Mouse (Mus musculus): ENCODE data around the gene Trabd.

Trabd gene

DNA sequence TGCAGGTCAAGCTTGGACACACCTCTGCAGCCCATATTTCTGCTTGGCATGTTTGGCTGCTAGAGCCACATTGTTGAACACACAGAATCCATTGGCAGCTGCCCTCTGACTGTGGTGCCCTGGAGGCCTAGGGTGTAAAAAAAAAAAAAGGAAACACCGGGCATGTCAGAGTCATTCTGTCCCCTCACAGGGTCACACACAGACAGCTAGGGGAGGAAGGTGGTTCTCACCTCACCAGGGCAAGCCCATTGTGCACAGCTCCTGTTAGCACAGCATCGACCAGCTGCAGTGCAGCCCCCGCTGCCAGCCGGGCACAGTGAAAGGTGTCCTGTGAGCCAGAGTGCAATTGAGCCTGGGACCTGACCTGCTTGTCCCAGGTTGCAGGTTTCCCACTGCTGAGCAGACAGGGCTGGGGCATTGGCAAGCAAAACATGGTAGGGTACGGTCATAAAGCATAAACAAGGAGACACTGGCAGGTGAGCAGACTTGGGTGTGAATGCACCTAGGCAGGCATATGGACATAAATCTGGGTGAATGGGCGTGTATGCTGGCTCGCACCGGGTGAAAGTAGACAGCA is 52.5 kb downstream of the Trabd start:
- DNase-seq: no peak

GRCm38 (mm10) chr15:89128382-89129350 is 53.7 kb downstream of the Trabd start, which contains the start of gene Hdac10:
Gene Hdac10 (minus strand): TSS chr15:89128700.
- DNase-seq: peak; percentile 85 to 88

- DNase-seq: no peak
These were observed 55.3 kb downstream of the Trabd start for GRCm38 (mm10) chr15:89130245-89130644.

DNA sequence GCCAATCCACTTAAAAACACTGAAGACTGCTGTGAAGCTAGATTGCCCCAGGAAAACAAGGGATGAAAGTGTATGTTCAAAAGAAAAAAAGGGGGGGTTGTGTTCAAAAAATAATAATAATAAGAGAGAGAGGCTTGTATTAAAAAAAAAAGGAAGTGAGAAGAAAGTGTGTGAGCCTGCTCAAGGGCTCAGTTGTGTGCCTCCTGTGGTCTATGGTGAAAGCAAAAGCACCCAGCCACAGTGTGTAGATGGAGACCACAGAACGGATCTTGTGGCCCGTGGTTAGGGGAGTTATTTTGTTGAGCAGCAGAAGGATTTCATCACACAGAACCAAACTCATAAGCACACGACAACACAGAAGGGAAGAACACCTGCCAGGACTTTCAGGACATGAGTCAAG is 56.4 kb downstream of the Trabd start:
- DNase-seq: peak in 1 of 2 experiments; percentile 58
